In genomic region chr10:71292254-71292653, GRCm38 (mm10) we compare ENCODE assay signal across 9 mouse cellular contexts. TPM values are rescaled to one million over a fixed set of nuclear protein-coding genes. Genes with fewer than 3 reads are reported as not detected.
DNase-seq lines count a peak whose midpoint lies in the region; ATAC-seq and TF ChIP-seq lines count a peak whose summit lies in the region.
"Had no signal": no experiment of that assay in that cellular context is flagged by ENCODE, and none has a peak within 500 bp of the region (broad histone marks: within the 10 kb centered on the region; RNA-seq: fewer than 3 reads in every experiment).

No protein-coding gene starts in this region.

- peak; percentile 34; the same call in 1 of the 2 replicates for TF ChIP-seq POLR2A in CH12.LX (IDR thresholded peaks at IDR 0.05; ENCODE audit: low read depth, low read length)

- H3K9ac ChIP-seq in heart, embryonic 11.5 days (ENCODE audit: low read depth, low read length), result no peak overlapping the region
- H3K9ac ChIP-seq in CH12.LX (ENCODE audit: insufficient read depth, low read depth), result 0 out of 2 replicates have a peak overlapping the region, but pooled peaks have one; percentile 1
- H3K9ac ChIP-seq in hindbrain, embryonic 16.5 days (ENCODE audit: low read depth, low read length), result no peak overlapping the region
- no peak overlapping the region for H3K9ac ChIP-seq in neural tube, embryonic 11.5 days (ENCODE audit: low read length)
- H3K9ac ChIP-seq: hindbrain, embryonic 15.5 days had no signal

- in situ Hi-C loops in CH12.LX (cut with MboI; ENCODE audit: low pct_ligation_motif_present, low pct_unique_long_range_greater_than_20kb, low sequenced_read_pairs), result loop anchor here (5.0 to 10.0 kb wide), 2 partner anchors 35 to 57 kb away; partner anchors contain the start of gene Tfam

- no peaks in the 10 kb centered on the region for H3K36me3 ChIP-seq in heart, embryonic 11.5 days (ENCODE audit: control insufficient read depth, insufficient read depth, low read length)
- H3K36me3 ChIP-seq in CH12.LX (replicated peaks in 1 of 2; ENCODE audit: control insufficient read depth in 1 of 2, insufficient read depth in 1 of 2, low read length in 1 of 2), result no peaks in the 10 kb centered on the region
- no peaks in the 10 kb centered on the region for H3K36me3 ChIP-seq in hindbrain, embryonic 16.5 days (ENCODE audit: control insufficient read depth, insufficient read depth, low read length)
- H3K36me3 ChIP-seq in neural tube, embryonic 11.5 days (ENCODE audit: control insufficient read depth, insufficient read depth, low read length), result no peaks in the 10 kb centered on the region
- H3K36me3 ChIP-seq: hindbrain, embryonic 15.5 days had no signal

- H3K27ac ChIP-seq in heart, embryonic 11.5 days (ENCODE audit: low read depth, low read length), result no peak overlapping the region
- 0 out of 2 replicates have a peak overlapping the region, but pooled peaks have one; percentile 19 for H3K27ac ChIP-seq in CH12.LX (ENCODE audit: insufficient read depth, low read depth)
- no peak overlapping the region for H3K27ac ChIP-seq in hindbrain, embryonic 16.5 days (ENCODE audit: low read depth, low read length)
- H3K27ac ChIP-seq in neural tube, embryonic 11.5 days (ENCODE audit: low read depth, low read length), result no peak overlapping the region
- H3K27ac ChIP-seq: hindbrain, embryonic 15.5 days had no signal

- H3K4me1 ChIP-seq in heart, embryonic 11.5 days (ENCODE audit: control insufficient read depth, insufficient read depth, low read length), result no peaks in the 10 kb centered on the region; the same call in 1 of the 2 replicates
- H3K4me1 ChIP-seq in CH12.LX (ENCODE audit: control insufficient read depth in 1 of 2, insufficient read depth in 2 of 2), result peaks cover 3 to 24% of the 10 kb centered on the region in 2 experiments; a peak in 3 of 4 replicates
- no peaks in the 10 kb centered on the region for H3K4me1 ChIP-seq in hindbrain, embryonic 16.5 days (ENCODE audit: control insufficient read depth, insufficient read depth, low read depth, low read length)
- 0 out of 2 replicates have a peak, but pooled peaks cover 4% of the 10 kb centered on the region for H3K4me1 ChIP-seq in neural tube, embryonic 11.5 days (ENCODE audit: control insufficient read depth, insufficient read depth, low read length)
- H3K4me1 ChIP-seq: hindbrain, embryonic 15.5 days had no signal

- peak overlapping the region; percentile 49 for H3K4me2 ChIP-seq in heart, embryonic 11.5 days
- peak overlapping the region; percentile 39 for H3K4me2 ChIP-seq in CH12.LX (ENCODE audit: insufficient read depth, low read depth, poor library complexity, severe bottlenecking)
- 0 out of 2 replicates have a peak overlapping the region, but pooled peaks have one; percentile 4 for H3K4me2 ChIP-seq in hindbrain, embryonic 16.5 days (ENCODE audit: low read length)
- H3K4me2 ChIP-seq in neural tube, embryonic 11.5 days (ENCODE audit: low read depth), result no peak overlapping the region; the same call in 1 of the 2 replicates
- H3K4me2 ChIP-seq: hindbrain, embryonic 15.5 days had no signal

- no peak overlapping the region for H3K4me3 ChIP-seq in heart, embryonic 11.5 days (ENCODE audit: low read depth, low read length)
- H3K4me3 ChIP-seq in CH12.LX (replicated peaks in 1 of 3; ENCODE audit: low read depth in 2 of 3, low read length in 2 of 3, poor library complexity in 1 of 3), result no peak overlapping the region
- no peak overlapping the region for H3K4me3 ChIP-seq in hindbrain, embryonic 16.5 days (ENCODE audit: low read length)
- no peak overlapping the region for H3K4me3 ChIP-seq in neural tube, embryonic 11.5 days (ENCODE audit: low read depth, low read length)
- H3K4me3 ChIP-seq: hindbrain, embryonic 15.5 days had no signal

- 17% methylated on average over 10 of the region's 11 CpGs for WGBS in heart, embryonic 11.5 days (ENCODE audit: insufficient replicate concordance)
- WGBS in hindbrain, embryonic 16.5 days, result 41% methylated on average over 3 of the region's 11 CpGs
- WGBS in neural tube, embryonic 11.5 days, result 11% methylated on average over 11 of the region's 11 CpGs

- no peaks in the 10 kb centered on the region for H3K9me3 ChIP-seq in heart, embryonic 11.5 days (replicated peaks; ENCODE audit: control insufficient read depth, low read length)
- no peaks in the 10 kb centered on the region for H3K9me3 ChIP-seq in CH12.LX (replicated peaks; ENCODE audit: low read length)
- no peaks in the 10 kb centered on the region for H3K9me3 ChIP-seq in hindbrain, embryonic 16.5 days (ENCODE audit: control insufficient read depth, low read length)
- H3K9me3 ChIP-seq in neural tube, embryonic 11.5 days (ENCODE audit: control insufficient read depth, low read length), result no peaks in the 10 kb centered on the region
- H3K9me3 ChIP-seq: hindbrain, embryonic 15.5 days had no signal

- DNase-seq in heart, postnatal 36 days, result no peak
- DNase-seq in CH12.LX (ENCODE audit: extremely low read depth), result peak; percentile 90
- peak; percentile 16 for DNase-seq in neural tube, embryonic 11.5 days (ENCODE audit: low spot score)
- DNase-seq in testis, postnatal 10 days (ENCODE audit: low spot score), result no peak
- DNase-seq in frontal cortex, postnatal 14 days (ENCODE audit: low spot score in 2 of 2), result no peak
- DNase-seq in frontal cortex, postnatal 10 days (ENCODE audit: low spot score in 2 of 2), result no peak

- intact Hi-C loops in heart, postnatal 36 days (cut with DNase I), result no loop called here

- dilution Hi-C loops in CH12.LX (cut with MboI; ENCODE audit: extremely low pct_ligation_motif_present, extremely low pct_unique_long_range_greater_than_20kb, low sequenced_read_pairs), result no loop called here

- TF ChIP-seq EP300 in CH12.LX (IDR thresholded peaks at IDR 0.05; ENCODE audit: low read length), result no peak; the same call in 1 of the 2 replicates

- ATAC-seq in heart, embryonic 11.5 days (replicated peaks; ENCODE audit: insufficient number of reproducible peaks, low FRiP score, low TSS enrichment), result 0 out of 2 replicates have a peak, but pooled peaks have one; percentile 53
- 0 out of 2 replicates have a peak, but pooled peaks have one; percentile 20 for ATAC-seq in hindbrain, embryonic 16.5 days
- ATAC-seq in neural tube, embryonic 11.5 days (ENCODE audit: insufficient read depth, low FRiP score, low TSS enrichment), result 0 out of 2 replicates have a peak, but pooled peaks have one; percentile 33

- no peaks in the 10 kb centered on the region for H3K27me3 ChIP-seq in heart, embryonic 11.5 days (ENCODE audit: control insufficient read depth, insufficient read depth, low read length)
- peaks cover 16% of the 10 kb centered on the region for H3K27me3 ChIP-seq in CH12.LX (replicated peaks)
- no peaks in the 10 kb centered on the region for H3K27me3 ChIP-seq in hindbrain, embryonic 16.5 days (replicated peaks; ENCODE audit: control insufficient read depth, insufficient read depth, low read length)
- no peaks in the 10 kb centered on the region for H3K27me3 ChIP-seq in neural tube, embryonic 11.5 days (ENCODE audit: control insufficient read depth, insufficient read depth, low read length)
- H3K27me3 ChIP-seq: hindbrain, embryonic 15.5 days had no signal

- TF ChIP-seq CTCF in CH12.LX (conservative IDR thresholded peaks at IDR 0.05 in 1 of 2, IDR thresholded peaks at IDR 0.05 in 1 of 2; ENCODE audit: low read depth in 2 of 2, low read length in 2 of 2), result no peak

- TF ChIP-seq RAD21 in CH12.LX (IDR thresholded peaks at IDR 0.05; ENCODE audit: low read depth, low read length), result no peak

- no peaks in the 10 kb centered on the region for H3K79me2 ChIP-seq in CH12.LX (replicated peaks; ENCODE audit: control insufficient read depth, extremely low read depth, insufficient read depth, poor library complexity, severe bottlenecking)

TF ChIP-seq in CH12.LX, 34 proteins besides CTCF, POLR2A, EP300 and RAD21 (continues in another document):
- TF ChIP-seq NELFE (IDR thresholded peaks at IDR 0.05; ENCODE audit: low read depth, low read length) (0 out of 2 replicates have a peak, but pooled peaks have one; percentile 32), SMC3 (IDR thresholded peaks at IDR 0.05; ENCODE audit: low read depth, low read length) (no peak), CHD2 (IDR thresholded peaks at IDR 0.05; ENCODE audit: low read length) (peak; percentile 10; the same call in 1 of the 2 replicates)

RNA-seq across cellular contexts. Expression of gene Ube2d1, which starts 7.2 kb away (rescaled TPM):
- 81.2 and 86.9 TPM in 2 replicates for polyA plus RNA-seq in heart, embryonic 11.5 days (2014; fragmentation: Nextera tagmentation; extraction: Ambion mirVana)
- 10 to 100 TPM; 48.0 to 50.6 TPM for total RNA-seq in heart, postnatal 36 days (2021)
- 1.0 TPM in 2 replicates for total RNA-seq in CH12.LX (2012; rRNA removed)
- total RNA-seq in CH12.LX (2014; rRNA removed), result 2.6 and 3.8 TPM in 2 replicates
- 5.3 and 7.7 TPM in 2 replicates for polyA plus RNA-seq in CH12.LX (2012; ENCODE audit: insufficient read length, low read depth)
- 153 and 166 TPM in 2 replicates for polyA plus RNA-seq in hindbrain, embryonic 16.5 days (2015; fragmentation: Nextera tagmentation; extraction: Ambion mirVana)
- polyA plus RNA-seq in neural tube, embryonic 11.5 days (2014; fragmentation: Nextera tagmentation; extraction: Ambion mirVana), result 195 and 199 TPM in 2 replicates

RNA-seq across cellular contexts. Expression of gene Cisd1, which starts 52.5 kb away (rescaled TPM):
- 158 and 161 TPM in 2 replicates for polyA plus RNA-seq in heart, embryonic 11.5 days (2014; fragmentation: Nextera tagmentation; extraction: Ambion mirVana)
- 100 to 1,000 TPM; 313 to 328 TPM for total RNA-seq in heart, postnatal 36 days (2021)
- 111 and 113 TPM in 2 replicates for total RNA-seq in CH12.LX (2012; rRNA removed)
- 100 and 115 TPM in 2 replicates for total RNA-seq in CH12.LX (2014; rRNA removed)
- polyA plus RNA-seq in CH12.LX (2012; ENCODE audit: insufficient read length, low read depth), result 78.9 and 81.8 TPM in 2 replicates
- 308 and 365 TPM in 2 replicates for polyA plus RNA-seq in hindbrain, embryonic 16.5 days (2015; fragmentation: Nextera tagmentation; extraction: Ambion mirVana)
- 137 TPM in 2 replicates for polyA plus RNA-seq in neural tube, embryonic 11.5 days (2014; fragmentation: Nextera tagmentation; extraction: Ambion mirVana)

RNA-seq across cellular contexts. Expression of gene Tfam, which starts 54.2 kb away (rescaled TPM):
- 62.6 and 67.5 TPM in 2 replicates for polyA plus RNA-seq in heart, embryonic 11.5 days (2014; fragmentation: Nextera tagmentation; extraction: Ambion mirVana)
- 10 to 100 TPM; 59.6 to 70.2 TPM for total RNA-seq in heart, postnatal 36 days (2021)
- total RNA-seq in CH12.LX (2012; rRNA removed) (45.8 and 65.6 TPM in 2 replicates), CH12.LX (2014; rRNA removed) (113 and 174 TPM in 2 replicates)
- 108 and 123 TPM in 2 replicates for polyA plus RNA-seq in CH12.LX (2012; ENCODE audit: insufficient read length, low read depth)
- polyA plus RNA-seq in hindbrain, embryonic 16.5 days (2015; fragmentation: Nextera tagmentation; extraction: Ambion mirVana), result 41.4 and 50.6 TPM in 2 replicates
- 75.5 and 80.6 TPM in 2 replicates for polyA plus RNA-seq in neural tube, embryonic 11.5 days (2014; fragmentation: Nextera tagmentation; extraction: Ambion mirVana)

RNA-seq across cellular contexts. Expression of gene Ipmk, which starts 55.3 kb away (rescaled TPM):
- 9.3 and 9.7 TPM in 2 replicates for polyA plus RNA-seq in heart, embryonic 11.5 days (2014; fragmentation: Nextera tagmentation; extraction: Ambion mirVana)
- total RNA-seq in heart, postnatal 36 days (2021), result 10 to 100 TPM; 14.3 to 15.5 TPM
- 14.7 and 15.2 TPM in 2 replicates for total RNA-seq in CH12.LX (2012; rRNA removed)
- 21.8 and 23.8 TPM in 2 replicates for total RNA-seq in CH12.LX (2014; rRNA removed)
- polyA plus RNA-seq in CH12.LX (2012; ENCODE audit: insufficient read length, low read depth), result 24.0 and 27.1 TPM in 2 replicates
- 14.1 and 15.9 TPM in 2 replicates for polyA plus RNA-seq in hindbrain, embryonic 16.5 days (2015; fragmentation: Nextera tagmentation; extraction: Ambion mirVana)
- 23.6 TPM in 2 replicates for polyA plus RNA-seq in neural tube, embryonic 11.5 days (2014; fragmentation: Nextera tagmentation; extraction: Ambion mirVana)

Comparison
In these comparisons a context has a peak if more than half of its experiments do, and no peak if none do; other contexts are left out.
1. DNase-seq: peak in CH12.LX (single experiment) and neural tube, embryonic 11.5 days (single experiment); none in heart, postnatal 36 days (0 of 2), testis, postnatal 10 days (single experiment), frontal cortex, postnatal 14 days (0 of 2) and frontal cortex, postnatal 10 days (0 of 2).
2. Peak in every context shown above with its lines, with median percentiles within 50 percentile points of each other: ATAC-seq.